Mouse (Mus musculus) heart, adult 2 months (tissue): ENCODE measurements at regions not wholly inside any gene's neighbourhood (a gene's known extent, or its start where the extent isn't known, plus 50 kb on each side); places are given as distances from the start of the nearest gene placed in this dataset.
"Not testable (repeated sequence)": the region's sequence is repeated elsewhere in the genome, so short reads cannot be mapped to it uniquely, and the experiment has no call there.

Source experiments
- DNase-seq, 2 experiments: peaks; one replicate each; pipeline ENCODE4 v3.0.0; 2021
- H3K27ac ChIP-seq: fragments of 200-600 bp; 2 replicates; pipeline ENCODE4 v1.8.1; 2022
- H3K27me3 ChIP-seq: fragments of 200-500 bp; 2 replicates; pipeline ENCODE4 v1.6.1; 2012; ENCODE audit warnings: mild to moderate bottlenecking, low read length, inconsistent platforms, mixed read lengths; ENCODE audit not compliant: control insufficient read depth, insufficient read depth
- H3K36me3 ChIP-seq: fragments of 200-500 bp; 2 replicates; pipeline ENCODE4 v1.6.1; 2012; ENCODE audit warnings: low read length, inconsistent platforms; ENCODE audit not compliant: control insufficient read depth, insufficient read depth
- H3K4me1 ChIP-seq: fragments of 200-500 bp; 2 replicates; pipeline ENCODE4 v1.6.1; 2011; ENCODE audit warnings: low read length; ENCODE audit not compliant: control insufficient read depth, insufficient read depth
- H3K4me3 ChIP-seq: fragments of 200-600 bp; 2 replicates; pipeline ENCODE4 v1.8.1; 2022
- H3K79me2 ChIP-seq: fragments of 200-500 bp; replicated peaks from 2 replicates; pipeline ENCODE4 v1.6.1; 2012; ENCODE audit warnings: mild to moderate bottlenecking, inconsistent platforms, low read length, moderate library complexity, mixed read lengths; ENCODE audit not compliant: control insufficient read depth, insufficient read depth
- H3K9ac ChIP-seq: fragments of 200-500 bp; 2 replicates; pipeline ENCODE4 v1.6.1; 2012; ENCODE audit warnings: low read depth, mild to moderate bottlenecking, control low read depth, inconsistent platforms, low read length, mixed read lengths
- CTCF ChIP-seq: fragments of 200-600 bp; IDR thresholded peaks from 2 replicates; pipeline ENCODE4 v1.8.1; 2022; ENCODE audit warnings: antibody characterized with exemption, mild to moderate bottlenecking, moderate library complexity
- EP300 ChIP-seq: fragments of 200-500 bp; IDR thresholded peaks from 2 replicates; pipeline ENCODE4 v1.6.1; 2011; ENCODE audit warnings: low read depth, low read length, control low read depth; ENCODE audit not compliant: insufficient read depth
- POLR2A ChIP-seq: fragments of 200-500 bp; IDR thresholded peaks from 2 replicates; pipeline ENCODE4 v1.6.1; 2011; ENCODE audit warnings: mild to moderate bottlenecking, low read depth, low read length, control low read depth; ENCODE audit not compliant: insufficient read depth
- WGBS: fragments of 180-500 bp; shearing (Covaris S2); methylation state at CpG from one replicate; pipeline ENCODE4 v1.1.7; 2018; 5-methylcytosine and 5-hydroxymethylcytosine counted together
- intact Hi-C: fragments of 180-260 bp; cut with DNase I; formaldehyde crosslinking; loops from one replicate; pipeline ENCODE4 v1.15.1; 2025

DNA sequence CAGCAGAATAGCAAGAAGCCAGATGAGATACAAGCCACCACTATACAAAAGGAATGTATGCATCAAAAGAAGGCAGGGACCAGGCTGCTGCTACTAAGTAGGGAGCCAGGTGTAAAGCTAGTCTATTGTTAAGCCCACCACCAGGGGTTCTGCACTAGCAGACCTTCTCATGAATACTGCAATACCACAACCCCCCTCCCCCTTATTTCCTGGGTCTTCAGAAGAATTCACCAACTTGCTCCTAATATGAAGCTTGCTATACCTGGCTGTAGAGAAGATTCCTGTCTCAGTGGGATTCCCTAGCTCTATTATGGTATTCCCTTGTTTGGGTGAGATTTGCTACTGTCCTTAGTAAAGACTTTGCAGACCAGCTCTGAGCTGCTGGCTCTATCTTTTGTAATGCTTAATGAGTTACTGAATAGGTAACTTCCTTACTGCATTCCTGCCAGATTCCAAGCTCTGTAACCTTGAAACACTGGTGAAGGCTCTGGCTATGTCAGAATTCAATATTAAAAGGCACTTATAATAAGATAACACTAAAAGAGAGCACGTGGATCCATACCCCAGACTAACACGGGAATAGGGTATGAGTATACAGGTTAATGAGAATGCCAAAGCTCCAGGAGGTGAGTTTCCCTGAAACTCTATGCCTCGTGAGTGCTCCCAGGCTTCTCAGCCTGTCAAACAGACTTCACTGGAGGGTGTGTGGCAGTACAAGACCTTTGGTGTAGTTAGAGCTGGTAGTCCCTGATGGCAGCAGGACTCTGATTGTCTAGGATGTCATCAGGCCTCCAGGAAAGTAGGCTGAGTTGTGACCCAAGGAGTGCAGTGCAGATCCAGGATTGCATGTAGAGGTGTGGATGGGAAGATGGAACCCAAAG lies 455.5 kb downstream of the Plxdc2 start:
- H3K36me3 ChIP-seq, H3K4me1 ChIP-seq, H3K4me3 ChIP-seq, DNase-seq, H3K79me2 ChIP-seq, H3K27me3 ChIP-seq, H3K9ac ChIP-seq, H3K27ac ChIP-seq, intact Hi-C loops: not testable (repeated sequence)
- 62% methylated on average over 3 of the region's 3 CpGs for WGBS

DNA sequence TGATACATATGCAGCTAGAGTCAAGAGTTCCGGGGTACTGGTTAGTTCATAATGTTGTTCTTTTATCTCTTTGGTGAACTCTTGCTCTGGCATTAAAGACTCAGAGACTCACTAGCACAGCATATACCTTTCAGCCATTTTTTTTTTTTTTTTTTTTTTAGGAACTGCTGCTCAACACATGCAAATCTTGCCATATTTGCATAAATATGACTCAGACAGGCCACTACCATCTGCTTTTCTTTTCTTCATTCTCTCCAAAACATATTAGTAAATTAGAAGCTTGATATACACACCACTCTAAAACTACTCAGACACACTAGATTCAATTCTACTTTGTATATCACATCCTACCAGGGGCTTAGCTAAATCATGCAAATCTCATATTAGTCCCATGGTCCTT lies 464.3 kb downstream of the Plxdc2 start:
- no peak for TF ChIP-seq POLR2A
- TF ChIP-seq CTCF, result no peak
- no peak for TF ChIP-seq EP300
- no peak for DNase-seq
- Histone ChIP-seq H3K9ac (no peak overlapping the region), H3K27ac (no peak overlapping the region), H3K27me3 (no peaks in the 10 kb centered on the region), H3K36me3 (no peaks in the 10 kb centered on the region), H3K79me2 (no peaks in the 10 kb centered on the region), H3K4me1 (no peaks in the 10 kb centered on the region), H3K4me3 (no peak overlapping the region)
- WGBS, result 100% methylated on average over 1 of the region's 1 CpGs
- intact Hi-C loops, result no loop called here

DNA sequence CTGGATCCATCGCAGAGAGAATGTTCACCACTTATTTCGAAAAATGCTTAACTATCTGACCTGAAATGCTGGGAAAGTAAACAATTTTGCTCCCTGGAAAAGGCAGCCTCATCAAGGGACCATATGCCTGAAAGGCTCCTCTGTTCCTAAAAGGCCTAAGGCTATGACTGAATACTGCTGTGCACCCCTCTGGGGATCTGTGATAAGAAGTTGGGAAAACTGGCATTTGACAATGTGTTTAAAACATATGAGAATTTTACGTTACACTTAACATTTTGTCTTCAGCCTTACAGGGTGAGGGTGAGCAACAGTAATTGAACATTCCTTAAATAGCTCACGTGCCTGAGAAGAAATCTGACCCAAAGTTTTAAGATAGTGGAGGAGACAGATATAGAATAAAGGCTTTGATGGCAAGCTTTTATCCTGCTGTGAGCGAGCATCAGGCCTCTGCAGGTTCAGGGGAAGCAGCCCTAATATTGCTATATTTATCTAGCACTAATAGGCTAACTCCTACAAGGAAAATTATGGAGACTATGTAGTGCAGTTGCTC lies 468.7 kb downstream of the Plxdc2 start:
- no peak for DNase-seq
- Histone ChIP-seq H3K36me3 (no peaks in the 10 kb centered on the region), H3K27ac (no peak overlapping the region), H3K79me2 (no peaks in the 10 kb centered on the region), H3K4me1 (no peaks in the 10 kb centered on the region), H3K9ac (no peak overlapping the region), H3K27me3 (no peaks in the 10 kb centered on the region), H3K4me3 (no peak overlapping the region)
- WGBS, result 61% methylated on average over 5 of the region's 5 CpGs
- no peak for TF ChIP-seq POLR2A
- TF ChIP-seq EP300, result no peak
- no peak for TF ChIP-seq CTCF
- intact Hi-C loops, result no loop called here

DNA sequence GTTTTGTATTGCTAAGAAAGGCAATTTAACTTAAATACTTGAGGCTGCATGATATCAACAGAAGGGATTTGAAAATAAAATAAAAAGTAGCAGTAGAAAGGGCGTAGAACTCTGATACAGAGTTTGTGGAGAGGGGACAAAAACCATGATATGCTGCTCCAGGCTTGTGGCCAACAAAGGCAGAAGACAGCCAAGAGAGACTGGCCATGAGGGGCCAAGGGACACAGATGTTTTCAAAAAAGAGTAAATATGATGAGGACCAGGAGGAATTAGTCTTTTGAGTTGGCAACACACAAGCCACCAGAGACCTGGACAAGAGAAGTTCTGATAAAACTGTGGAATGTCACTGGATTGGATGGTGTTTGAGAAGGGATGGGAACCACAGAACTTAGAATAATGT lies 471.2 kb downstream of the Plxdc2 start:
- TF ChIP-seq EP300 (no peak), CTCF (no peak), POLR2A (no peak)
- WGBS, result 43% methylated on average over 1 of the region's 1 CpGs
- intact Hi-C loops, result no loop called here
- Histone ChIP-seq H3K27me3 (no peaks in the 10 kb centered on the region), H3K79me2 (no peaks in the 10 kb centered on the region), H3K4me3 (no peak overlapping the region), H3K9ac (no peak overlapping the region), H3K36me3 (no peaks in the 10 kb centered on the region), H3K27ac (no peak overlapping the region), H3K4me1 (no peaks in the 10 kb centered on the region)
- DNase-seq, result peak; percentile 45 to 52

DNA sequence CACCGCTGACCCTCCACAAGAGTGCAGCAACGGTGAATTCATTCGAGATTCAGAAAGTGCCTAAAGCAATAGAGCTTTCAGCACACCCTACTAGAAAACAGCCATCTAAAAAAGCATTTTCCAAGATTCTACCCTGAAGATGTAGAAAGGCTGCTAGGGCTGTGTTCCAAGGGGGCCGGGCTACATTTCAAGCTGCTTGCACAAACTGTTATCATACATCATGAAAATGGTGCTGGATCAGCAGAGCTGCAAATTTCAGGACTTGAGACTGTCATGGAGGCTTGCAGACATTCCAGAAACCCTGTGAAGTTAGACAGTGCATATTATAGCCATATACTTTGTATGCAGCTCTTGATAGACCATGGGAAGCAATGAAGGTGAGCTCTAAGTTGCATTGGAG lies 479.9 kb downstream of the Plxdc2 start:
- Histone ChIP-seq H3K27ac (no peak overlapping the region), H3K79me2 (no peaks in the 10 kb centered on the region), H3K4me1 (no peaks in the 10 kb centered on the region; the same call in 1 of the 2 replicates), H3K9ac (no peak overlapping the region), H3K36me3 (no peaks in the 10 kb centered on the region), H3K4me3 (no peak overlapping the region), H3K27me3 (no peaks in the 10 kb centered on the region)
- intact Hi-C loops, result no loop called here
- no peak for TF ChIP-seq CTCF
- WGBS, result 72% methylated on average over 4 of the region's 4 CpGs
- DNase-seq, result peak; percentile 10 to 25

DNA sequence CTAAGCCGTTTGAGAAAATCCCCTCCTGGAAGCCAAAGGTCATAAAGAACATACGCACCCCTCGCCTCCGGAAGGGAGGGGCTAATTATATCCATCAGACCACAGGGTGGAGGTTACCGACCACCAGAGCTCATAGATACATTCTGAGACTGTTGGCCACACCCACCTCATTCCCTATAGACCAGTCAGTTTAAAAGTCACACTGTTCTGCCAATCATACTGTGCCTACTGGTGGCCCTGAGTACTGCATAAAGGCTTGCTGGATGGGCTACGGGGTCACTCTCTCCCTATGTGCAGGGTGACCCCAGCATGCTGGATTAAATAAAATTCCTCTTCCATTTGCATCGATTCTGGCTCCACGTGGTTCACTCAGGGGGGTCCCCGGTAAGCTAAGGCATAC lies 482.6 kb downstream of the Plxdc2 start:
- Histone ChIP-seq H3K4me3 (no peak overlapping the region), H3K36me3 (no peaks in the 10 kb centered on the region), H3K4me1 (no peaks in the 10 kb centered on the region; the same call in 1 of the 2 replicates), H3K27me3 (no peaks in the 10 kb centered on the region), H3K9ac (no peak overlapping the region), H3K79me2 (no peaks in the 10 kb centered on the region), H3K27ac (no peak overlapping the region)
- 86% methylated on average over 9 of the region's 9 CpGs for WGBS
- no peak for DNase-seq
- no peak for TF ChIP-seq EP300
- TF ChIP-seq CTCF, result no peak
- no peak for TF ChIP-seq POLR2A
- intact Hi-C loops, result no loop called here
